Mouse (Mus musculus) ES-Bruce4 (cell line): ENCODE data around the gene Pink1. TPM values are rescaled to one million over a fixed set of nuclear protein-coding genes. Genes with fewer than 3 reads are reported as not detected.

Experiments
- H3K27ac ChIP-seq: 2 replicates; pipeline ENCODE4 v1.5.1; 2012; ENCODE audit warnings: low read length, inconsistent platforms; ENCODE audit not compliant: insufficient read depth
- H3K27me3 ChIP-seq: 2 replicates; pipeline ENCODE4 v1.6.1; 2012; ENCODE audit warnings: mild to moderate bottlenecking, low read length, inconsistent platforms; ENCODE audit not compliant: control insufficient read depth, poor library complexity, insufficient read depth, severe bottlenecking
- H3K36me3 ChIP-seq: 2 replicates; pipeline ENCODE4 v1.6.1; 2012; ENCODE audit warnings: inconsistent platforms, mild to moderate bottlenecking, low read length, moderate library complexity; ENCODE audit not compliant: control insufficient read depth, poor library complexity, insufficient read depth, severe bottlenecking
- H3K4me1 ChIP-seq: one replicate; pipeline ENCODE4 v1.8.1; 2011; ENCODE audit warnings: low read length; ENCODE audit not compliant: control insufficient read depth, insufficient read depth
- H3K4me3 ChIP-seq: 2 replicates; pipeline ENCODE4 v1.5.1; 2011; ENCODE audit warnings: low read depth, mild to moderate bottlenecking, low read length
- H3K9ac ChIP-seq: 2 replicates; pipeline ENCODE4 v1.6.1; 2012; ENCODE audit warnings: low read depth, mild to moderate bottlenecking, inconsistent platforms; ENCODE audit not compliant: poor library complexity, severe bottlenecking
- H3K9me3 ChIP-seq: replicated peaks from 2 replicates; pipeline ENCODE4 v1.6.1; 2012; ENCODE audit warnings: mild to moderate bottlenecking, low read length, inconsistent platforms; ENCODE audit not compliant: control insufficient read depth, poor library complexity, insufficient read depth, severe bottlenecking
- CTCF ChIP-seq: IDR thresholded peaks from one replicate; pipeline ENCODE4 v1.8.1; 2011; ENCODE audit warnings: low read depth, low read length
- EP300 ChIP-seq: IDR thresholded peaks from 2 replicates; pipeline ENCODE4 v1.6.1; 2011; ENCODE audit warnings: low read depth, low read length; ENCODE audit not compliant: insufficient read depth
- POLR2A ChIP-seq: IDR thresholded peaks from one replicate; pipeline ENCODE4 v1.8.1; 2011; ENCODE audit warnings: low read length; ENCODE audit not compliant: insufficient read depth
- polyA plus RNA-seq: library from polyadenylated mRNA; stranded (reverse); fragments of >200 nt; gene quantifications from 2 replicates; pipeline ENCODE4 v1.2.4, GENCODE M21; 2011; ENCODE audit warnings: low read depth; ENCODE audit not compliant: missing spikeins, insufficient read depth, insufficient read length

The Pink1 gene
- polyA plus RNA-seq, 1 experiment = 23.4 TPM

GRCm38 (mm10) chr4:138315781-138316180 lies 10.3 kb downstream of the Pink1 start:
- H3K9ac ChIP-seq = no peak overlapping the region
- H3K4me1 ChIP-seq = no peaks in the 10 kb centered on the region
- no peaks in the 10 kb centered on the region for H3K27me3 ChIP-seq
- TF ChIP-seq POLR2A (no peak), CTCF (peak; percentile 58), EP300 (no peak)
- no peak overlapping the region for H3K27ac ChIP-seq
- no peak overlapping the region for H3K4me3 ChIP-seq
- H3K9me3 ChIP-seq = no peaks in the 10 kb centered on the region; the same call in 1 of the 2 replicates
- H3K36me3 ChIP-seq = peaks cover 10% of the 10 kb centered on the region

- TF ChIP-seq POLR2A = no peak
- TF ChIP-seq CTCF = no peak
- no peak for TF ChIP-seq EP300
- peaks cover 21% of the 10 kb centered on the region for H3K36me3 ChIP-seq
Measured at GRCm38 (mm10) chr4:138313795-138314194, 12.3 kb downstream of the Pink1 start.

GRCm38 (mm10) chr4:138313021-138313420 lies 13.1 kb downstream of the Pink1 start:
- no peak overlapping the region for H3K9ac ChIP-seq
- no peak overlapping the region for H3K27ac ChIP-seq
- no peaks in the 10 kb centered on the region for H3K4me1 ChIP-seq
- no peak overlapping the region for H3K4me3 ChIP-seq
- no peak for TF ChIP-seq EP300
- no peak for TF ChIP-seq POLR2A
- TF ChIP-seq CTCF = no peak
- H3K9me3 ChIP-seq = no peaks in the 10 kb centered on the region
- no peaks in the 10 kb centered on the region for H3K27me3 ChIP-seq
- H3K36me3 ChIP-seq = peaks cover 21% of the 10 kb centered on the region

More at GRCm38 (mm10) chr4:138313795-138314194, 12.3 kb downstream of the Pink1 start:
- Histone ChIP-seq H3K4me1 (no peaks in the 10 kb centered on the region), H3K27ac (no peak overlapping the region), H3K4me3 (no peak overlapping the region), H3K9me3 (no peaks in the 10 kb centered on the region), H3K27me3 (no peaks in the 10 kb centered on the region), H3K9ac (no peak overlapping the region)

GRCm38 (mm10) chr4:138312105-138312504 lies 14.0 kb downstream of the Pink1 start:
- TF ChIP-seq POLR2A = no peak
- TF ChIP-seq CTCF = no peak
- no peak for TF ChIP-seq EP300
- no peaks in the 10 kb centered on the region for H3K9me3 ChIP-seq
- H3K4me1 ChIP-seq = no peaks in the 10 kb centered on the region
- peaks cover 21% of the 10 kb centered on the region for H3K36me3 ChIP-seq
- no peaks in the 10 kb centered on the region for H3K27me3 ChIP-seq
- H3K9ac ChIP-seq = no peak overlapping the region
- H3K4me3 ChIP-seq = no peak overlapping the region
- H3K27ac ChIP-seq = no peak overlapping the region

GRCm38 (mm10) chr4:138311595-138311994 lies 14.5 kb downstream of the Pink1 start:
- Histone ChIP-seq H3K27me3 (no peaks in the 10 kb centered on the region), H3K9ac (no peak overlapping the region), H3K27ac (no peak overlapping the region), H3K4me1 (no peaks in the 10 kb centered on the region), H3K36me3 (peaks cover 21% of the 10 kb centered on the region), H3K4me3 (no peak overlapping the region), H3K9me3 (no peaks in the 10 kb centered on the region)
- TF ChIP-seq POLR2A = no peak
- peak; percentile 98 for TF ChIP-seq CTCF
- no peak for TF ChIP-seq EP300

GRCm38 (mm10) chr4:138310311-138310910 lies 15.7 kb downstream of the Pink1 start:
- no peaks in the 10 kb centered on the region for H3K4me1 ChIP-seq
- no peak overlapping the region for H3K27ac ChIP-seq
- TF ChIP-seq POLR2A (no peak), EP300 (no peak), CTCF (no peak)
- no peak overlapping the region for H3K4me3 ChIP-seq
- no peaks in the 10 kb centered on the region for H3K9me3 ChIP-seq
- H3K9ac ChIP-seq = no peak overlapping the region
- H3K36me3 ChIP-seq = peaks cover 21% of the 10 kb centered on the region
- no peaks in the 10 kb centered on the region for H3K27me3 ChIP-seq
